Mouse (Mus musculus) heart, postnatal 14 days (tissue): ENCODE data around the gene Capn1. TPM values are rescaled to one million over a fixed set of nuclear protein-coding genes. Genes with fewer than 3 reads are reported as not detected.
A peak's percentile ranks its signal among the peaks of the same experiment; 100 is the strongest.

Source experiments
- DNase-seq, 2 experiments: peaks; one replicate each; pipeline ENCODE4 v3.0.0; 2021 to 2022
- intact Hi-C: fragments of 180-260 bp; cut with DNase I; formaldehyde crosslinking; loops from one replicate; pipeline ENCODE4 v1.15.1; 2025
- total RNA-seq, 2 experiments: library from RNA; stranded (reverse); gene quantifications; 2 replicates each; pipeline ENCODE4 v1.2.3; 2021

The Capn1 gene
- total RNA-seq, 2 experiments from 2014 or later: 31.7 to 36.8 TPM

DNA sequence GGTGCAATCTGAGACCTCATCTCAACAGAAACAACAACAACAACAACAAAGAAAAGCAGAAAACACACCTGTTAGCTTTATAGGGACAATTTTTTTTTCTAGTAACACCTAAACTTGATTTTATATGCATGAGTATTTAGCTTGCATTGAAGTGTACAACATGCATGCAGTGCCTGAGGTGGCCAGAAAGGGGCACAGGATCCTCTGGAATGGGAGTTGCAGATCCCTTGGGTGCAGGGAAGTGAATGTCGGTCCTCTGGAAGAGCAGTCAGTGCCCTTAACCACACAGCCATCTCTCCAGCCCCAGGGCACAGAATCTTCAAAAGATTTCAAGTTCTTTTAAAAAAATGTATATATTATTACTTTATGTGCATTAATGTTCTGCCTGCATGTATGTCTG, 53.0 kb downstream of the Capn1 start:
- intact Hi-C loops: loop anchor here (5.0 kb wide), 1 partner anchor 370 kb away; the partner anchor contains the start of gene Men1
- no peak for DNase-seq

DNA sequence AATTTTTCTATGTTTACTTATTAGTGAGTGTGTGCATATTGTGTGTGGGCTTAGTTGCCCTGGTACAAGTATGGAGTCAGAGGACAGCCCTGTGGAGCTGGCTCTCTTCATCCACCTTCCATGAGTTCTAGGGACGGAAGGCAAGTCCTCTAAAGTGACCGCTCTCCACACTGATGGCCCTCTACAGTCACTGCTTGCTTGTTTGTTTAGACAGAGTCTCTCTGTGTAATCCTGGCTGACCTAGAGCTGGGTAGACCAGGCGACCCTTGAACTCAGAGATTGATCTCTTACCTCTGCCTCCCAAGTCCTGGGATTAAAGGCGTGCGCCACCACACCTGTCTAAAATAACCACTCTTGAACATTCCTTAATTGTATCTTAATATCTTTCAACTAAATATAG, 58.3 kb downstream of the Capn1 start:
- intact Hi-C loops: loop anchor here (5.0 kb wide), 1 partner anchor 170 kb away; no protein-coding TSS in a partner anchor
- no peak for DNase-seq

DNA sequence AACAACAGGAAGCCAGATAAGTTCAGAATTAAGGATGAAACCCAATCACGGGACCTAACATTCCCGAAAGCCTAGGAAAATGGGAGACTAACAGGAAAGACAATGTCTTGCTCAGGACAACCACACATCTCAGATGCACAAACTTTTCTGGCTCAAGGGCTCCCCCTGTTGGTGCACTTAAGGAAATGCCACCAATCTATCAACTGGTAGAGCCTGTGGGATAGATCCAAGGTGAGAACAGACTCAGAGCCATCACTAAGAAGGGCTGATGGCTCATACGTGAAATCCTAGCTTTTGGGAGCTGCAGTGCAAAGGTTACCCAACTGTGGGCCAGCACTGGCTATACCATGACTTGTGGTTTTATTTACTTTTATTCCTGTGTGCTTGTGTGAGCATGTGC, 59.0 kb downstream of the Capn1 start:
- intact Hi-C loops: loop anchor here (1.0 to 5.0 kb wide), 2 partner anchors 32 to 169 kb away; partner anchors contain the start of gene Cdc42ep2
- peak; percentile 88 to 89 for DNase-seq

DNA sequence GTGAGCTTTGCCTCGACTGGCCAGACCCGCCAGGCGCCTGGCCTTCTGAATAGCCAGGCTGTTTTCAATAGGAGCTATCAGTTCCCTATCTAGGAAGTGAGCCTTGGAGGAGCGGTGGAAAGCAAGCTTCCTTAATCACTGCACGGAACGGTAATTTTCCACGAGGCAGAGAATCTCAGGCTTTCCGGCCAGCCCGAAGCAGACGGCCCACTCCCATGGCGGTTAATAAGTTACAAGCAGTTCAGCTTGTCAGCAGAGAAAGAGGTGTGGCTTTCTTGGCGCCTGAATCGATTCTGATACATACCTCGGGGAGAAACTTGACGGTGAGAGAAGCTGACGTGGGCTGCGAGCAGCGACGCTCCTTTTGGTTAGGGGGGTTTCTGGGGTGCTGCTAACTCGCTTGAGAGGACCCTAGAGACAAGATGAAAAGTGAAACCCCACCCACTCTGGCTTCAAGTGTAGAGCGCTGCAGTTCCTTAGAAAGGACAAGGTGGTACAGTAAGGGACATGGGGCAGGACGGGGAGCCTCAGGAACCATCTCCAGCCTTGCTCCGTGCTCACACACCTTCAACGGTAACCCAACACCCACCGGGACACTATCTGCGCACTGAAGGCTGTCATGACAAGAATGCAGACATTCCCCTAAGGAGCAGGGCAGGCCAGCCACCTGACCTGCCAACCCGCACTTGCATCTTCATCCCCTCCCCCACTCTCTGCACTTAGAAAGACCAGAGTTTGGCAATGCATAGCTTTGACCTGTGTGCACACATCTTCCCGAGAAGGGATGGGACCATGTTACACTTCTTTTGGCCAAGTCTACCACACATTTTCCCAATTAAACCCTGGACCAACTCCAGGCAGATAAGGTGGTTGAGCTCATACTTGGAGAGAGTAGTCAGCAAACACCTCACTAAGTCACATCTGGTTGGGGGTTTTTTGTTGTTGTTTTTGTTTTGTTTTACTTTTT, 59.7 kb downstream of the Capn1 start:
- intact Hi-C loops: loop anchor here (1.0 to 5.0 kb wide), 2 partner anchors 32 to 169 kb away; partner anchors contain the start of gene Cdc42ep2
- peak; percentile 45 to 60 for DNase-seq

DNA sequence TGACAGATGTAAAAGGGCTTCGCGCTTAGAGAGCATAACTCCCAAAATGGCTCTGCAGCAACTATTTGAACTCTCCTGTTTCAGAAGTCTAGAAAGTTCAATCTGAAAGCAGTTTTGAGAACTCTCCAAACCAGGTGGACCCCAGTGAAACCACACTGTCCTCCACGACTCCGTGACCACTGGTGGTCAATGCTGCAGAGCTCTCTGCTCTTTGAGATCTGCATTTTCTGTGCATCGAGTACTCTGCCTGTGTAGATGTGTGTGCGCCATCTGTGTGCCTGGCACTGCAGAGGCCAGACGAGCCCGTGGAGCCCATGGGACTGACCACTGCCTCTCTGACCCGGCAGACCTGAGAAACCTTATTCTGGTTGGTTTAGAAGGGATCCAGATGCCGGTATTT, 60.8 kb downstream of the Capn1 start:
- intact Hi-C loops: loop anchor here (5.0 kb wide), 1 partner anchor 168 kb away; no protein-coding TSS in a partner anchor
- no peak for DNase-seq

DNA sequence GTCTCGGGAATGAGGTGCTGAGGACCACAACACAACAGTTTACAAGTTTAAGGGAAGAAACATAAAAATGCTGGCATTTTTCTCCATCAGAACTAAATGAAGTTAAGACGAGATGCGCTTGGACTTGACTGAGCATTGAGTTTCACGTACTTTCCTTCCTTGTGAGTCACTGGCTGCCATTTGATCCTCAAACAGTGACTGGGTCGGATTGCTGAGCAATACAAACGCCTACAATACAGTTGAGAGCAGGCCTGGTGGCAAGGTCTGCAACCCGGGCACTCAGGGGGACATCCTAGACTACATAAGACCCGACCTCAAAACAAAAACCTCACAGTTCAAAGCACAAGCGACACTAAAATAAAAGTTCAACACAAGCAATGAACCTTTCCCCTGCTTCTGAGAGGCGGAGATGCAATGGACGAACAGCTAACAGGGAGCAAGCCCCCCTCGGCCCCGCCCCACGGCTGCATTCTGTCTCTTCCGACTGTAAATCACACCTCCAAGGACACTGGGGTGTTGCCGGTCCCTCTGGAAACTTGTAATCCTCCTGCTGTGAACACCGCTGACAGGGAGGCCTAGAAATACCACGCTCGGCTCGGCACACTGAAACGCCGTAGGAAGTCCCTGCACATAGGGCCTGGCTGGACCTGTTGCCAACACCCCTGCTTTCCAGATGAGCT, 61.5 kb downstream of the Capn1 start:
- intact Hi-C loops: no loop called here
- no peak for DNase-seq

DNA sequence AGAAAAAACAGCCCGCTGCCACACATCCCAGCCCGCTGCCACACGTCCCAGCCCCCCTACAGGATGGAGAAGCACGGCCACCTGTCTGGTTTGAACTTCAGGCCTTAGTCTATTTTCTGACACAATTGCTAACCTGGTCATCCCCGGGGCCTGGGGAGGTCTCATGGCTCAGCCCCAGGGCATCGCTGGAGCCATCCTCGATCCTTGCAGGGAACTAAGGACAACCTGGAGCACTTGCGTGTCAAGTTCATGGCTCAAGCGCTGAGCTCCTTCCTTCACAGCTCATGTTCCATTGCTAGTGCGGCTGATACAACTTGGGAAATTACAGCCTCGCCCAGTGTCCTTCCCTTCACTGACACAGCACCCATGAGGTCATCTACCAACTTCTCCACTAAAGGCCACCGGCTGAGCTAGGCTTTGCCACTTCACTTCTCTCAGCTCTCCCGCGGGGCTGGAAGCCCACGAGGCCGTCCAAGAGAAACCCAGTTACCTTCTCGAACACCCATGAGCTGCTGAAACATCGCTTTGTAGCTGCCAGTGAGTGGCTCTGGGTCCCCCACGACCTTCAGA, 62.4 kb downstream of the Capn1 start:
- no peak for DNase-seq
- intact Hi-C loops: no loop called here

DNA sequence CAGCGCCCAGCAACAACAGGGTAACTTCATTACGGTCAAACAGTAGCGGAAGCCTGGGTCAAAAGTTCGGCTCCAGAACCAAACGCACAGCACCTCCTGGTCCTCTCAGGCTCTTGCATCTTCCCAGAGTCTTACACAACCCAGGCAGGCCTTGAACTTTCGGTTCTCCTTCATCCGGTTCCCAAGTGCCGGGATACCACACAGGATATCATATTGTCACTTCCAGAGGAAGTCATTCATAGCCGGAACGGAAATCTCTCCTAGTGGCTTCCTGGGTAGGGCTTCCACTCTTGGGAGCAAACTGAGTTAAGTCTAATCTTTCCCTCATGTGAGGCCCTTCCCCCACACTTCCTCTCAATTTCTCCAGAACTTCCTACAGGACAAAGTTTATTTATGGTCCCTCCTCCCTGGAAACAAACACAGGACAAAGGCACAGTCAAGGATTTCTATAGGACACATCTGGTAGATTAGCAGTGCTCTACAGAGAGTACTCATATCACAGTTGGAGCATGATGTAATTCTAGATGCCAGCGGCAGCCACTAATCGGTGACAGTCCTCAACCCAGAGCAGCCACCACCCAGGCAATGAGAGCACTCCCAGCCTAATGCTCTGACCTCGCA, 63.5 kb downstream of the Capn1 start:
- peak; percentile 53 to 67 for DNase-seq
- intact Hi-C loops: no loop called here

DNA sequence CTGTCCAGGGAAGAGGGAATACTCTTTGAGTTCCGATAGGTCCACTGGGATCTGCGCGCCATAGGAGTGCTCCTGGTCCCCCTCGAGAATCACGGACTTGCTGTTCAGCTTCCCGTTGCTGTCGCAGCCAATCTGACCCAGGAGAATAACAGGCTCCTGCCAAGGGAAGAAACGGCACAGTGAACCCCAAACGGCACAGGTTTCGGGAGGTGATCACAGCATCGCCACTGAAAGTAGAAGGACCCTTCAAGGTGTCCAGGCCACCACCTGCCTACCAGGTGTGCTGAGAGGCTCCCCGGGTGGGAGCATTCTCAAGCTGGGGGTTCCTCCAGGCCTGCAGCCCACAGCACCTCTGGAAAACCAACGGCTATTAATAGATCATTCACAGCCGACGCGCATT, 64.1 kb downstream of the Capn1 start:
- intact Hi-C loops: no loop called here

DNA sequence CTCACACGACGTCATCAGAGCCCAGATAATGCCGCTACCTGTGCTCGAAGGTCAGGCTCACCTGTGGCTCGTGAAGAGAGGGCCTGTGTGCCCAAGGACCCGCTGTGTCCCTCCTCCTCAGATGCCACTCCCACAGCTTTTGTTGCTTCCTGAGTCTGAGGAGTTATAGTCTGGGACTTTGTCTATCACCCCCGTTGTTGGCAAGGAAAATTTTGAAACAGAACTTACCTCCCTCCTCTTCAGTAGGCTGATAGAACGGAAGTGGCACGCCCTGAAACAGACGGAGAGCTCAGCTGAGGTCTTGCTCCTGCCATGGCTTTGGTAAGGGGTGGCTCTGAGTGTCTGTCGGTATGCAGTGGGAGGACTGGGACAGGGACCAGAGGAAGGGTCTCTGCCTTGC, 65.5 kb downstream of the Capn1 start:
- no peak for DNase-seq
- intact Hi-C loops: no loop called here

More for the DNA sequence above, 64.1 kb downstream of the Capn1 start:
- no peak for DNase-seq

DNA sequence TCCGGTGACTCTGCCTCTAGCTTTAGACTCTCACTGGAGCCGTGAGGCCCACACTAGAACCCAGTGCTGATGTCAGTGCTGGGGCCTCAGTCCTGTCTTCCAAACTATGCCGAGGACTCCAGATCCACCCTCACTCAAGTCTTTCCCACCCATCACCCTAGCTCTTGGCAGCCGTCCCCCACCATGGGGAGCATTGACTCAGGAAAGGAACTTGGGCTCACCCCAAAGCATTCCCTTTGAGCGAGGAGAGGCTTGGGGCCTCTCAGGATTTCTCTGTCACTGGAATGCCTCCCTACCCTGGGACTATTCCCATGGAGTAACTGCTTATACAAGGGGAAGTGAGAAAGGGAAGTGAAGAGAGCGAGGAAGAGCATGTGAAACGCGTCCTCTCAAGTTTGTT, 69.8 kb downstream of the Capn1 start:
- intact Hi-C loops: no loop called here

DNA sequence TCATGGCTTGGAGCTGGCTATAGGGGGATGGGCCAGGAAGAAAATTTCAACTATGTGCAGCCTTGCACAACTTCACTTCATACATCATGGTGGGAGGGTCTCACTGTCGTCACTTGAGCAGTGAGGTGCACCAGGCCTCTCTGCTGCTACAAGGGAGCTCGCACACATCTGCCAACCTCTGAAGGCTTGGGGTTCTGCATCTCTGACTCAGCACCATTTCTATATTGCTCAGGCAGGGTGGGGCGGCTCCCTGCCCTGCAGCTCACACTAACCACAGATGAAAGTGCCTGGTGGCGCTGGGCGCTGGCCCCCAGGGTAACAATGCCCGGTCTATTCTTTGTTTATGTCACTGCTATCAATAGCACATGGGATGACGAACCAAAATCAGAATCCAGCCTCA, 70.7 kb downstream of the Capn1 start:
- intact Hi-C loops: no loop called here
- peak in 1 of 2 experiments; percentile 53 for DNase-seq

More for the DNA sequence above, 69.8 kb downstream of the Capn1 start:
- DNase-seq: peak; percentile 61 to 71

DNA sequence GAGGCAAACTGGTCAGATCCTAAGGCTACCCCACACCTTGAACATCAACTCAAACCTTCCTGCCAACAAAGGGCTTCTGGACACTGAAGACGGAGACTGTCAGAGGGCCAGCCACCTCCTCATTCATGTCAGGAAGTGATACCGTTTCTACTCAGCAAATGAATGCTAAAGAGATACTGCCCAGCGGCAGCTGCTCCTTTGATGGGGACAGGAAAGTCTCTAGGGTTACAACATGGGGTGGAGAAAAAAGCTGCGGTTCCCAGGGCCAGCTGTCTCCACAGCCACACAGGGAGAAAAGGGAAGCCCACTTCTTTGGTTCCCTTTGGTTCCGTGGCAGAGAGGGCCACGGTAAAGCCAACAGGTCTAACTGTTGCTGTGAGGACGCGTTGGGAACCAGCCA, 71.6 kb downstream of the Capn1 start:
- DNase-seq: no peak
- intact Hi-C loops: no loop called here

DNA sequence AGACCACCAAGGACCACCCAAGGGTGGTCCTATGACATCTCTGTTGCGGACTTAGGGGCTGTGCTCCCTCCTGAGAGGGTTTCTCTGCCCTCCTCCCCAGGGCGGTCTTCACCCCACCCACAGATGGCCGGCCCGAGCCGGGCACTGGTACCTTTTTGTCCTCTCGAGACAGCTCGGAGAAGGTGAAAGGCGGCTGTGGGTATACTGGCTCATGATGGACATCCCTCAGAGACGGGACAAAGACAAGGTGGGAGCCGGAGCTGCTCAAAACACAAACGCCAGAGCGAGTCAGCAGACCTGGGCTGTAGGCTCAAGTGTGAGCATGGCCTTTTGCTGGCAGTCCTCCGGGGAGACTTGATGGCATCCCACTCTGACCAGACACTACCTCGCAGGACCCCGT, 72.3 kb downstream of the Capn1 start:
- intact Hi-C loops: no loop called here
- DNase-seq: no peak

DNA sequence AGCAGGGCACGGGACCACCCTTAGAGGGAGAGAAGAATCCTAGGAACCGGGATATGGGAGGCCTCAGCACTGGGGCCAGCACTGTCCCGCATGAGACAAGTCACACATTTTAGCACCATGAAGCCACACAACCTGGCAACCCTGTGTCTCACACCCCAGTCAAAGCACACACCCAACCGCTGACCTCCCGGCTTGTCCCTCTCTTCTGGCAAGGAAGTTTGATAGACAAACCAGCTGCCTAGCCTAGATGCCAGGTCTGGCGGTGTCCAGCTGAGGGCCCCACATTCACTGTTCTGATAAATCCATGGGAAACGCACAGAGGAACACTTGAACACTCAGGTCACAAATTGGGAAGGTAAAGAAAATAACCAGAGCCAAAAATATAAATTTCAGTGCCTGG, 73.1 kb downstream of the Capn1 start:
- DNase-seq: no peak
- intact Hi-C loops: no loop called here

DNA sequence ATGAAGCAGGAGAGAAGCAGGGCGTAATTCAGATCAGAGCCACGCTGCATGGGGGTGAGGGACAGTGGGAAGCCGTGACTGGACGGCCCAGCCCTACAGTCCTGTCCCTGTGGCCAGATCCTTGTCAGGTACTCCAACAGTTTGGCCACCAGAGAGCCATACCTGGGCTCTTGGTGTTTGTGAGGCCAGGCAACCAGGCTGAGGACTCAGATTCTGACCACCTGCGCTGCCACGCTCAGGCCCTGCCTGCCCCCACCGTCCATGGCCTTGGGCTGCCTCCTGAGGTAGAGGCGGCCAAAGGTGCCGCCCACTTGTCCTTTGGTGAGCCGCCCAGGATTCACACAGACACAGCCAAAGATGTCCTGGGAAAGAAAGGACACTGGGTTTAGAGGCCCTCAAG, 75.0 kb downstream of the Capn1 start:
- intact Hi-C loops: no loop called here
- no peak for DNase-seq

DNA sequence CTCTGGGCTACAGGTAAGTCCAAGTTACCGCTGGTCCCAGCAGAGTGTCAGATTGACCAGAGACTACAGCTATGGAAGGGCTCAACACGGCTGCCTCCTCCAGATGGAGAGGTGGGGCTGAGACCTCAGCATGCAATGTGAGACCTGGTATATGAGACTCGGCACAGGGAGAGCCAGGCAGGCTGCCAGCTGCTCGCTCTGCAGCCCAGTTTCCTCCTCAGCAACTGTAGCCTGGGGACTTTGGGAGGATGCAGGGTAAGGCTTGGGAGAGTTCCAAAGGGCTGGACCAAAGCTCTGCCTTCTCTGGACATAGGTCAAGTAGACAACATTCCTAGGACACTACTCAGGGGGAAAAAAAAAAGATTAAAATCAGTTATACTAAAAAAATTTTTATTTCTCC, 75.5 kb downstream of the Capn1 start:
- intact Hi-C loops: no loop called here
- peak; percentile 86 for DNase-seq

DNA sequence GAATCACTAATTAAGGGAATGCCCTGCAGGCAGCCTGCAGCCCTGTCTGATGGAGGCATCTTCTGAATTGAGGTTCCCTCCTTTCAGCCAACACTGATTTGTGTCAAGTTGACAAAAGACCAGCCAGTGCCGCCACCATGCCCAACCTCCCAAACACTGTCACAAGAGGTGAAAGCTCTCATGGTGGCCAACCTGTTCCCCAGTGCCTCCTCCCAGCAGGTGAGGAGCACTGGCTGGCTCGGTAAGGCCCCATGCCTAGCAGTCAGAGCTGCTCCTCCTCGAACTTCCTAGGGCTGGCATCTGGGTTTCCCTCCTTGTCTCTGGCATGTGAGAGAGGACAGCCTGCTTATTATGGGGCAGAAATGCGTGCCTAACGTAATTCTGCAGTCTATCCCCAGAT, 76.0 kb downstream of the Capn1 start:
- no peak for DNase-seq
- intact Hi-C loops: no loop called here
